Mouse (Mus musculus) gastrocnemius, postnatal 4 days (tissue): ENCODE measurements around the gene Hgd. TPM values are rescaled to one million over a fixed set of nuclear protein-coding genes. Genes with fewer than 3 reads are reported as not detected.

Source experiments
- DNase-seq, 2 experiments: peaks; one replicate each; pipeline ENCODE4 v3.0.0; 2021 to 2022; ENCODE audit warnings: low spot score in 2 of 2, mixed read lengths in 2 of 2
- long read RNA-seq, 2 experiments: library from polyadenylated mRNA; stranded (forward); transcript quantifications; one replicate each; pipeline ENCODE4 v2.0.0; 2021
- total RNA-seq, 2 experiments: library from RNA; stranded (reverse); gene quantifications; 2 replicates each; pipeline ENCODE4 v1.2.3; 2021

The Hgd gene
- 1 to 10 TPM in 1 of 2 experiments, not detected in 1; 1.1 TPM for total RNA-seq
- long read RNA-seq, experiment 1 = 0 reads
- long read RNA-seq, experiment 2, partial matches to known transcripts = 0 of 1 reads
- long read RNA-seq, experiment 2, other reads (novel, unspliced or antisense) = 1 of 1 reads

DNA sequence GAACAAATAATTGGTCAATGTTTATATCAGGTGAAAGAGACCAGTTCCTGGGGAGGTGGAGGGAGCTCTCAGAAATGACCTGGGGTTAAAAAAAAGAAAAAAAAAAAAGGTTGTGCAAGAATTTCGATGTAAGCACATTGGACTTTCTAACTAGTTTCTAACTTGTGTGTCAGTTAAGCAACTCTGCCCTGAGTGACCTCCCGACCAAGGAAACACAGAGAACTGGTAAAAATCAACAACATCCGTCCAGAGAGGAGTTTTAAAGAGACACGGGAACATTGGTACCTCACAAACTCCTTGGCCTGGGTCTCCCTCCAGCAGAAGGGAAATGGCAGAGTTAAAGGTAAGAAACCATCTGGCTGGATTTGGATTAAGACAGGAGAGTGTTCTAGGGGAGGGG, at the start of gene Hgd:
Hgd (plus strand) TSS at position 160 of the 400 bp plus-strand sequence.
- DNase-seq = no peak

DNA sequence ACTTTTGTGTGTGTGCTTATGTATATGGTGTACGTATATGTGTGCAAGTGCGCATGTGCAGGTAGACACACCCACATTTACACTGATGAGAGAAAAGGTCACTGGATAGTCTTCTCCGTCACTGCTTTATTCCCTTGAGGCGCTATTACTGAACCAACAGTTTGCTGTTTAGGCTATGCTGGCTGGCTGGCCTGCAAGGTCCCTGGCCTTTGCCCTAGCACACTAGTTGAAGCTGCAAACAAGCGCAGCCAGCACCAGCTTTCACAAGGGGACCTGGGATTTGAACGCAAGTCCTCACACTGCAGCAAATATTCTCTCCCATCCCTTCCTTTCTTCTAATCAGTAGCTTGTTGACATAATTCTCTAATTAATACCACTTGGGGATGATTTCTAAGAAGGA, 49.8 kb upstream of the Hgd start:
- DNase-seq = no peak

DNA sequence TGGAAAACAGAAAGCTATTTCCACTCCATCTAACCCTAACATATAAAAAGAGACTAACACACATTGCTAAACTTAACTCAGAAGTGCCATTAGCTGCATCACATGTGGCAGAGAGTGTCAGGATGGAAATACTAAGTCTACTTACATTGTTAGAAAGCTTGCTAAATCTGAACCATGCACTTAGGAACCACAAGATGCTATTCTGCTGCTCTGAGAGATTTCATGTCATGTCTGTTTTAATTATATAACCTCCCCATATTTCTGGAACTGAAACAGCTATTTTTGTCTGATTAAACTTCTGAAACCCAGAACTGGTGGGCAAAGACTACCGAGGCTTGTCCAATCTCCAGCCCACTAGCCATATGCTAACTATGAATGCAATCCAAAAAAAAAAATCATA, 47.9 kb upstream of the Hgd start:
- no peak for DNase-seq

DNA sequence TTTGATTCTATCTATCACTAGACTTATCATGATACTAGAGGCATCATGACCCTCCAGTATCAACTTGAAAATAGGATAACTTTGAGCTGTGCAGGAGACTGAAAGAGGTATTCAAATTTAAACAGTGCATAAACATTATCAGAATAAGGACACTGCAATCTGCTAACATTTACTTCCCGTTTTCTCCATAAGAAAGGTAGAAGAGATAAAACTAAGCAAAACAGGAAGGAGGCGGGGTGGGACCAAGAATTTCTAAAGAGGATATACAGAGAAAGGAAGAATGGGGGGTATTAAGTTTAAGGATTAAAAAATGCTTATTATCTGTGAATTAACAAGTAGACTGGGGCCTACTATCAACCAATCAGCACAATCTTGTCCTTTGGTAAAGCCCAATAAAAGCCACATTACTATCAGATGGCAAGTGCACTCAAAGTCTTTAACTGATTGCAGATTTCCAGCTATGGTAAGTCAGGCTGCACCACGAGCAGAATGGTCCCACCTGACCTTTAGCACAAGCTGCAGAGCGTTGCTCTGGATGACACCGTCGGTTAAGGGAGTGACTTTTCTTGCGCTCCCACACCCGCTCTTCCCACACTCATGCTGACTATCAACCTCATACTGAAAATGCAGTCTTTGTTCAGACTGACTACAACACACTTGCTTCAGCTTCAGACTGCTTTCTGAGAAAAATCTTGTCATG, 46.4 kb upstream of the Hgd start:
- no peak for DNase-seq

DNA sequence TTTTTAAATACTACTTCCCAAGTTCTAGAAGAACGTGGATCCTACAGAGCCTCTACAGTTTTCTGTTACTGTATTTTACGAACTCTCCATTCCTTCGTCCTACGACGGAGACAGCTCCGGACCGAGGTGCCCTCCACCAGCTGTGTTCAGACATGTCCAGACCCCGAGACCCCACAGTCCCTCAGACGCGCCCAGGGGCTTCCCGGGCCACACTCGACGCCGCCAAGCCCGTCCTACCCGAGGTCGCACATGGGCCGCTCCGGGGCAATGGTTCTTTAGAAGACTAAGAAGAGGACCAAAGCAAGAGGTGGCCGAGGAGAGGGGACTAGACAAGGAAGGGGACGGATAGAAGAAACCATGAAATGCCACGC, 40.7 kb upstream of the Hgd start:
- peak in 1 of 2 experiments; percentile 26 for DNase-seq

DNA sequence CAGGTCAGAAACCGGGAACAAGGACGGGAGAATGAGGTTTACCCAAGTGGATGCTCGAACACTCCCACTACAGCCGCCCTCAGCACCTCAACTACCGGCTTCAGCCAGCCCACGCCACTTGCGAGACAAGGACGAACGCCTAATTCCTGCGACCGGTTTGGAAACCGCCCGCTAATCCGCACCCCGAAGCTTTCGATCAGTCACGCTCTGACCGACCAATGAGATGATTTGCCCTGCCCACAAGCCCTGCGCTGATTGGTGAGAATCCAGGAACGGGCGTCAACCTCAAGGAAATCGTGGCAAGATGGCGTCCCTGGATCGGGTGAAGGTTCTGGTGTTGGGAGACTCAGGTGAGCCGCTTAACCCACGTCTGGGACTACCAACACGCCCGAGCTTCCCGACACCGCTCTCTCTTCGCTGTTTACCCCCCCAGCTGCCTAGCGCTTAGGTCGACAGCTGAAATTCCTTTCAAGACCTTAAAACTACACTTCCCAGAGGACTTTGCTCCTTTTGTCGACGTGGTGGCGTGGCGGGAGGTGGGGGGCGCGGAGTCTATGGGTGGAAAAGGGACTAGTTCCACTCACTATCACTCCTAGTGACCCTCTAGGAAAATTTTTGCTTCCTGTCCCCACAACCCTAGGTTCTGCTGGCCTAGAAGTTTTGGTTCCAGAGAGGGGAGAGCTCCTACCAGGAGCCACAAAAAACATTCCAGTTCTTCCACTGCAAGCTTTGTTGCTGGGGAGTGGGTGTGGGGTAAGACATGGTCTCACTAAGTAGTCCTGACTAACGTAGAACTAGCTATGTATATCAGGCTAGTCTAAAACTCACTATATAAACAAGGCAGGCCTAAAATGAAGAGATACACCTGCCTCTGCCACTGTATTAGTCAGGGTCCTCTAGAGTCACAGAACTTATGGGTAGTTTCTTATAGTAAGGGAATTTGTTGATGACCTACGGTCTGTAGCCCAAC, 40.1 kb upstream of the Hgd start, which contains the start of the genes Gtf2e1 and Rabl3:
Gtf2e1 (minus strand) TSS at position 179 of the 970 bp plus-strand sequence.
Rabl3 (plus strand) TSS at position 275 of the 970 bp plus-strand sequence.
- peak; percentile 86 to 96 for DNase-seq

DNA sequence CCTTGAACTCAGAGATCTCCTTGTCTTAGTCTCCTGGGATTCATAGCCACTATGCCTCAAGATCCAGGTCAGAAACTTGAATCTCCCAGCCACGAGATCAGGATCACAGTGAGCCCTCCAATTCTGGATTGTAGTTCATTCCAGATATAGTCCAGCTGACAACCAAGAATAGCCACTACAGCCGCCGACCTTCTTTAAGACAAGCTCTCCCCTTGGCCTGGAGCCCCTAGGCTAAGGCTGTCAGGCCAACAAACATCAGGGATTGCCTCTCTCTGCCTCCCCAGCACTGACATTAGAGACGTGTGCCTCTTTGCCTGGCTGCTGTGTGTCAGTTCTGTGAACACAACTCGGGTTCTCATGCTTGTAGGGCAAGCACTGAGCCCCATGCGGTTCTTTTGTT, 39.2 kb upstream of the Hgd start:
- DNase-seq = no peak

DNA sequence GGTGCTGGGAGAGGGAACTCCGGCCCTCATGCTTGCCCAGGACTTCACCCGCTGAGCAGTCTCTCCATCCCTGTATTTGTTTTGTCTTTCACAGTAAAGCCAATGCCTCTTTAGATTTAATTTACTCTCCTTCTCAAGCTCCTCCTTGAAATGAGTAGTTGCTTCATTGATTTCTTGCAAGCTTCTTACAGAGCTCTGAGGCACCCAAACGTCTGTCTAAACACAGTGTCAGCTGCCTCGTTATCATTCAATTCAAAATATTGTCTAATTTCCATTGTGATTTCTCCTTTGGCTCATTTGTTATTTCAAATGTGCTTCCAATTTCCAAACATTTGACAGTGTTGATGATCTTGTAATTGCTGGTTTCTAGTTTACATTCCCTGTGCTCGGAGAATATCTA, 33.6 kb upstream of the Hgd start:
- no peak for DNase-seq

DNA sequence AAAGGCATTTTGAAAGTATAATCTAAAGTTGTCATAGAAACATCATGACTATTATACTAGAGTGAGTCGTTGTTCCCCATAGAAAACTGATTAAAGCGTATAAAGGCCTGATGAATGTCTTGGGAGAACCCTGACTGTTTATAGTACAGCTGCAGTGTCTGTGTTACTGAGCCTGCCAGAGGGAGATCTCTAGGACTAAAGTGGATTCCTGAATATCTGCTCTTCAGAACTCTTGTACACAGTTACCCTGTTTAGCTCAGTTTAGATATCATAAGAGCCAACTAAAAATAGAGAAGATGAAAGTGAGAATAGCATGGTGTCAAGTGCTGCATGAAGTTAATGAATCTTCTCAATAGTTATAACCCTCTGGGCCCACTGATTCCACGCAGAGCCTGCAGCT, 29.7 kb upstream of the Hgd start:
- no peak for DNase-seq

DNA sequence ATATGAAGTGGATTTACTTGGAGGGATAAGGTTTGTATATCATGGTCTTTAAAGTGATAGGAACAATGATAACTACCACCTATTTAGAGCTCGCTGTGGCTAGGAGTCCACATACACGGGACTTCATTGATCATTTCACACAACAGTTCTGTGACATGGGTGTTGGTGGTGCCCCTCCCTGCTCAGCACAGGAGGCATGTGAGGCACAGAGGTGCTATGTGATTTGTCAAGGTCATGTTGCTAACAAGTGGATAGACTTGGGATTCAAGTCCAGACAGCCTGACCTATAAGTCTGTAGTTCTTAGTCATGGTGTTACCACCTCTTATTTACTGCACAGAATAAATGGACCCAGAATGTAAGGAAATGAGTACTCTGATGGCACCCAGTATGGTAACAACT, 29.0 kb upstream of the Hgd start:
- no peak for DNase-seq

DNA sequence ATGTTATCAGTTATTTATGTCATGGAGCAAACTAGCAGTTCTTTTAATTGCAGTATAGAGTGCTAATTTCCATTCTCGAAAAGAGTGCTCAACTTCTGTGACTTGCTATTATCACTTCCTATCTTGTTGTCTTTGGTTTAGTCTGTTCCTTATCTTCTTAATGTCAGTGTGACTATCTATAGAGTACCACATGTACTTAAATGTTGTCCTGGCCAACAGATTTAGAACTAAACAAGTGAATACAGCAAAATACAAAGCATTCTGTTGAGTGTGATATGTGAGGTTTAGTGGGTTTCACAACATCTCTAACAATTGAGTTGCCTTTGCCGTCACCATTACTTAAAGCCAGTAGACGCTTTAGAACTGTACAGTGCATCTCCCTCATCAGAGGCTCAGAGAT, 27.1 kb upstream of the Hgd start:
- DNase-seq = no peak

DNA sequence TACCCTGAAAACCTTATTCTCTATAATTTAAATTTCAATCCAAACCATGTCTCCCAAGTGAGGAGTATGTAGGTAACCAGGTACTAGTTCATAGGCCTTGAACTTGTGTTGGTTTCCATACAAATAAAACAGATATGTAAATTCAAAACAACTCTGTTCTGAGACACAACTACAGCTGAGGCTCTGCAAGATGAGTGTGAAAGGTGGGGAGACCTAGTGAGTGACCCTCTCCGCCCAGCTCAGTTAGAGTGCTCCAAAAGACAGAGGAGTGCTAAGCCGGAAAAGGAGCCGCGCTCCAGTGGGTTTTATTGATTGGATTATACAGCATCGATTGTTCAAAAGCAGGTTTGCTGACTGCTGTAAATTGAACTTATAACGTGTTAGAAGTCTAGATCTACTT, 17.5 kb upstream of the Hgd start:
- no peak for DNase-seq

DNA sequence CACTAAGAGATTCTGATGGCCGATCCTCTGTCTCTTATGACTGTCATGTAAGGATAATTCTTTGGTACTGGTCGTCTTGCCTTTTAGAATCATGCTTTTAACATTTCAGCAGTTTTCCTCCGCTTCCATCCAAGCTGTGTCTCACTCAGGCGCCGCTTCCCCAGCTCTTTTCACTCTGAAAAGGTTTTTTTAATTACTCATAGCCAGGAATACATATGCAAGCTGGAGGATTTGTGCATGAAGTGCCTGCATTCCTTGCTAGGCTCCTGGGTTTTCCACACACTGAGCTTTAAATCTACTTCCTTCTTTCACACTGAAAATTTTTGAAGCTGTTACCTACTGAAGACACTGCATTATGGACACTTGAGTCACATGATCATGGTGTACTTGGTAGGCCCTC, 17.0 kb upstream of the Hgd start:
- no peak for DNase-seq

DNA sequence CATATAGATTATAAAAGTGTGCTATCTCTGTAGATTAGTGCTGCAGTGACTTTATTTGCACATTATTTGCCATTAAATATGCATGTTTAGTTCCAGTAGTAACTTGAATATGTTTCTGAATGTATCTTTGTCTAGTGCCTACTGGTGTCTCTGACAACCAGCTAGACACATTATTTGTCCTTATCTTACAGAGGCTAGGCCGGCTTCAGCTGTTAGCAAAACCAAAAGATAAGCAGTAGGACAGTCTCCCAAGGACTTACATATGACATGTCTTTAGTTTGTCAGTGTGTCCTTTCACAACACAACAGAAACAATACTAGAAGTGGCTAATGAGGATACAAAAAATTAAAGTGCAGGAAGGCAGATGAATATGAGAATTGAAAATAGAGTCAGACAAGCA, 14.8 kb upstream of the Hgd start:
- DNase-seq = no peak

DNA sequence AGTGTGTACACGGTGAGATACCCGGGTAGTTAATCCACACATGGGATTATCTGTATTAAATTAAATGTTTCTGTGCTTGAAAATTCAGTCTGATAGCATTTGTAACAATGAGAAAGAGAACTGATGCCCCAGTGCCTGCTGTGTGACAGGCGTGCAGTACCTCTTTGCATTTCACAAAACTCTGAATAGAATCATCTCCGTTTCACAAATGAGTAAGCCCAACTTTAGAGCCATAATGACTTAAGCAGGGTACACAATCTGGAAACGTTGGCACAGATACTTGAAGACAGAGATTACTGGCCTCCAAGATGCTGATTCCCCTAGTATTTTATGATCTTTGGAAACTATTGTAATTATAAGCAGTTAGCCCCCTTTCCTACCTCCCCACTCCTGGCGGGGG, 13.8 kb upstream of the Hgd start:
- no peak for DNase-seq

DNA sequence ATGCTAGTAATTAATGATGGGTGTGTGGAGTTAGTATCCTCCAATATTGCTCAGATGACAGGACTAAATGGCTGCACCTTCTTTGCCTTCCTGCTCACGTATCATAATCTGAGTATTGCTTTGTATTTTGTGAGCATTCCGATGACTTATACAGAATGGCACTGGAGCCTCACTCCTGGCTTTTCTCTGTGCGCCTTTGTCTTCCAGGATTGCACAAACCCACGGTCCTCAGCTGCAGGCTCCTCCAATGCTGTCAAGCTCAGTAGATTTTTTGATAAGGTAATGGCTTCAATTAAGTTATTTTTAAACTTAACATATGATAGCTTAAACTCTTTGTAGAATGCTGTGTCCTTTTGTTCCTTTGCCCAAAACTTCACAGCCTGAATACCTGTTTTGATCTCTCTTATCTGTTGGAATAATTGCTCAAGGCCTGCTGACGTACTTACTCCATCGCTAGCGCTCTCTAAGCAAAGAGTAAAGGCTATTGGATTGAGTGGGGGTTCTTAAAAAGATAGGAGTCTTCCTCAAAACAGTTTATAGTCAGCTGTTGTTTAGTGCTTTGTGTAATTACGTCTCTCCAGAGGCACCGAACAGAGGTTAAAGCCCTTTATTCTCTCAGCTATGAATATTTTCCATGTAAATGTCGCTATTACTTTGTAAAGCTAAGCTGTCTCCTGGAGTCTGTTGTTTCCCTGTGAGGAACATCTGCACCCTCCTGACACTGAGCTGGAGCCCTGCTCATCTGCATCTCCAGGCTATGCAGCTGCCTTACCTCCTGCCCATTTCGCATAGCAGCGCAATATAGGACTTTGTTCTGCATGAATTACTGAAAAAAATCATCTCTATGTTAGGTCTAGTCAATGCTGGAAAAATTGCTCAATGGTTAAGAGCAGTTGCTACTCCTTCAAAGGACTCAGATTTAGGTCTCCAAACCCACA, 12.6 kb upstream of the Hgd start:
- no peak for DNase-seq

DNA sequence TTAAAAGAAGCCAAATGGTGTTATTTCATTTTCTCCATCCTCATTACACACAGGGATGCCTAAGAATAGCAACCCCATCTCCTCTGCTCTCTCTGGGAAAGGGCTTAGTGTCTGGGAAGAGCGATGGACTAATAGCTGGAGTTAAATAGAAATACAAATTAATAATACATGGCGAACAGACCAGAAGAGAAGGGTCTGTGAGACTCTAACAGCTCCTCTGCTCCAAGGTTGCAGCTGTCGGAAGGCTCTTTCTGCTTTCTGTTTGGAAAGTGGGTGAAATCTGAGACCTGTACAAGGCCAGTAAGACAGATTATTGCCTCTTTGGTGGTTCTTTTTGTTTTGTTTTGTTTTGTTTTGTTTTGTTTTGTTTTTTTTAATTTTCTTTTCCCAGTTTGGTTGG, 8.4 kb upstream of the Hgd start:
- DNase-seq = no peak

DNA sequence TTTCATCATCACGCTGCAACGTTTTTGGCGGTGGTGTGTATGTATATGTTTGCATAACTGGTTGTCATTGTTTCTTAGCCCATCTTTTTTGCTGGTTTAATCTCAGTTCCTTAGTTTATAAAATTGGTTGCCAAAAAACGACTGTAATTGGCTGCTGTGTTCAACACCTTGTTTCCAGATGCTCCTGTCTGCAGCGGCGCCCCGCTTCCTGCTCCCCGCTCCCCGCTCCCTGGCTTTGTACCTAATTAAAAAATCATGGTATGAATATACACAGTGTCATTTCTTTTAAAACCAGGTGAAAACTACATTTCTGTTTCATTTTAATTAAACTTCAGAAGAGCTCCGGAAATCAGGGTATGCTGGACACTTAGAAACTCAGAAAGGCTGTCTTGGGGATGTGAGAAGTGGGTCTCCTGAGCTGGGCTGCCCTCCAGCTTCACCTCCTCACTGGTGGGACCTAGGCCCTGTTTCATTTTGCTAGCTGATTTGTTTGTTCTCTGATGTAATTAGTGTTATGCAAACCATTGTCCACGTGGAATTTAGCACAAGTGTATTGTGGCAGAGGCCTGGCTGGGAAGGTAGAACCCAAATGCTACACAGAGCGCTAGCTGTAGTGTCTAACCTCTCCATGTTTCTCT, 7.7 kb upstream of the Hgd start:
- DNase-seq = no peak

DNA sequence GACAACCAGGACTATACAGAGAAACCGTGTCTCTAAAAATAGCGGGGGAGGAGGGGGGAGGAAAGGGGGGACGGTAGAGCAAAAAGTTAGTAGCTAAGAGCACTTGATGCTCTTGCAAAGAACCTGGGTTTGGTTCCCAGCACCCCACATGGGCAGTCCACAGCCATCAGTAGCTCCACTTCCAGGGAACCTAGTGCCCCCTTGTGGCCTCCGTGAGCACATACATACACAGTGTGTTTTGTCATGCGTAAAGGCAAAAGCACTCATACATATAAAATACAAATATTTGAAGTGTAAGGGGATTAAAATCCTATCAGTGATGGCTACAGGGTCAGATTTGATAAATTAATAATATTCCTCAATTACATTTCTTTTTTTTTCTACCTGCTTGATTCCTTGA, 6.9 kb upstream of the Hgd start:
- no peak for DNase-seq

DNA sequence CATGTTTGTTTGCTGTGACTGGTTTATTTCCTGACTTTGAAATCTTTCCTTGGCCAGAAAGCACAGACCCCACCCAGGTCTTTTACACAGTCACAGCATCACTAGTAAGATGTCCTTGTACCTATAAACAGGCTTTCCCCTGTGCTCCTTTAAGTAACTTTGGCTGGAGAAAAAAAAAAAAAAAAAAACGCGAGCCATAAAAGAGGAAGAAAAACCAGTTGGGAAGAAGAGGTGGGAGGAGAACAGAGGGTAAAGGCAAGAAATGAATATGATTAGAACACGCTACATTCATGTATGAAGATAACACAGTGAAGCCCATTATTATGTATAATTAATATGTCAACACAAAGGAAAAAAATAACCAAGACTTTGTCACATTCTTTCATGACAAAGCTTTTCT, 4.6 kb upstream of the Hgd start:
- DNase-seq = no peak

DNA sequence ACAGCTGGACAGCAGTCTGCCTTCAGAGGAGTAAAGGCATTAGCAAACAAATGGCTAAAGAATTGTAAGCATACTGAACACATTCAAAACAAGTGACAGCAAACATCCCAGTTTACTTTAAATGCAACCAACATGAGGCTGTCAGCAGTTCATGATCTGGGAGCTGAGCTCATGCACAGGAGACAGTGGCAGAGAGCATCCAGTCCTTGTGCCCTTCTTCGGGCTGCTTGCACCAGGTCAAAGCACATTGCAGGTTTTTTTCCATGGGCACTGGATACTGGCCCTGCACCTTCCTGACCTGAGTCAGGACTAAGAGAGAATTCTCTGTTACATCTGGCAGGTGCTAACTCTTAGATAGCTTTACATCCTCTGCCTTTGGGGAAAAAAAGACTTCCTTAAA, 362 bp upstream of the Hgd start:
- DNase-seq = no peak
